Mouse (Mus musculus) midbrain, embryonic 13.5 days (tissue): ENCODE measurements around the gene Rab6b. TPM values are rescaled to one million over a fixed set of nuclear protein-coding genes. Genes with fewer than 3 reads are reported as not detected.
A peak's percentile ranks its signal among the peaks of the same experiment; 100 is the strongest.

Experiments used
- ATAC-seq: fragments of 200-750 bp; cut with Nextera tagmentation; 2 replicates; pipeline ENCODE4 v1.8.0; 2017; ENCODE audit warnings: mild to moderate bottlenecking, moderate TSS enrichment, moderate library complexity
- H3K27ac ChIP-seq: fragments of 300-500 bp; sonication (generic); 2 replicates; pipeline ENCODE4 v1.5.1; 2015; ENCODE audit warnings: inconsistent platforms, mild to moderate bottlenecking, moderate library complexity
- H3K27me3 ChIP-seq: fragments of 300-500 bp; sonication (generic); 2 replicates; pipeline ENCODE4 v1.6.1; 2015; ENCODE audit warnings: mild to moderate bottlenecking, inconsistent platforms
- H3K36me3 ChIP-seq: fragments of 300-500 bp; sonication (generic); 2 replicates; pipeline ENCODE4 v1.6.1; 2015; ENCODE audit warnings: mild to moderate bottlenecking, inconsistent platforms
- H3K4me1 ChIP-seq: fragments of 300-500 bp; sonication (generic); replicated peaks from 2 replicates; pipeline ENCODE4 v1.6.1; 2015; ENCODE audit warnings: inconsistent platforms
- H3K4me2 ChIP-seq: fragments of 300-500 bp; sonication (generic); replicated peaks from 2 replicates; pipeline ENCODE4 v1.6.1; 2015; ENCODE audit warnings: moderate library complexity, mild to moderate bottlenecking, inconsistent platforms
- H3K4me3 ChIP-seq: fragments of 300-500 bp; sonication (generic); replicated peaks from 2 replicates; pipeline ENCODE4 v1.5.1; 2015; ENCODE audit warnings: mild to moderate bottlenecking, inconsistent platforms
- H3K9ac ChIP-seq: fragments of 300-500 bp; sonication (generic); replicated peaks from 2 replicates; pipeline ENCODE4 v1.6.1; 2015; ENCODE audit warnings: mild to moderate bottlenecking, inconsistent platforms
- H3K9me3 ChIP-seq: fragments of 300-500 bp; sonication (generic); 2 replicates; pipeline ENCODE4 v1.6.1; 2016; ENCODE audit warnings: mild to moderate bottlenecking, inconsistent platforms
- WGBS: fragments of 180-500 bp; shearing (Covaris S2); methylation state at CpG from one replicate; pipeline ENCODE4 v1.1.7; 2015; 5-methylcytosine and 5-hydroxymethylcytosine counted together
- polyA plus RNA-seq: library from polyadenylated mRNA; unstranded; fragments of >200 nt; fragmentation: Nextera tagmentation; extraction: Ambion mirVana; gene quantifications from 2 replicates; pipeline ENCODE4 v1.2.1, GENCODE M21; 2015

Rab6b gene
- polyA plus RNA-seq, 1 experiment from 2014 or later: 64.2 TPM

DNA sequence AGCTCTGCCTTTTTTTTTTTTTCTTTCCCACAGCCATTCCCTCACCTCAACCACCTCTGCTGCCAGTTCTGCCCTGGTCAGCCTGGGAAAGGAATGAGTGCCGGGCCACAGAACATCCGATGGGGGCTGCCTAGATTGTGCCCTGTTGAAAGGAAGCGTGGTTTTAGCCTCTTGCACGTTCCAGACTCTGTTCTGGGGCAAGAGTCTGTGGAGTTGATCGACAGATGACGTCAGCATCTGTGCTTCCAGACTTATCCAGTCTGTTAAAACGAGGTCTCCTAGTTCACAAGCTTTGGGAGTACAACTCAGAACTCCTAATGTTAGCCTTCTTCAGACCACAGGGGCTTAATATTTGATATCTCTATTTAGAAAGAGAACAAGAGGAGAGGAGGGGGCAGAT, 122.5 kb downstream of the Rab6b start:
- Histone ChIP-seq H3K4me1 (peaks cover 16% of the 10 kb centered on the region; the same call in 1 of the 2 replicates), H3K4me2 (no peak overlapping the region), H3K4me3 (no peak overlapping the region), H3K27ac (peak overlapping the region; percentile 11; the same call in 1 of the 2 replicates), H3K9me3 (no peaks in the 10 kb centered on the region), H3K36me3 (no peaks in the 10 kb centered on the region), H3K9ac (no peak overlapping the region), H3K27me3 (no peaks in the 10 kb centered on the region)
- ATAC-seq: no peak
- WGBS: 76% methylated on average over 7 of the region's 7 CpGs

DNA sequence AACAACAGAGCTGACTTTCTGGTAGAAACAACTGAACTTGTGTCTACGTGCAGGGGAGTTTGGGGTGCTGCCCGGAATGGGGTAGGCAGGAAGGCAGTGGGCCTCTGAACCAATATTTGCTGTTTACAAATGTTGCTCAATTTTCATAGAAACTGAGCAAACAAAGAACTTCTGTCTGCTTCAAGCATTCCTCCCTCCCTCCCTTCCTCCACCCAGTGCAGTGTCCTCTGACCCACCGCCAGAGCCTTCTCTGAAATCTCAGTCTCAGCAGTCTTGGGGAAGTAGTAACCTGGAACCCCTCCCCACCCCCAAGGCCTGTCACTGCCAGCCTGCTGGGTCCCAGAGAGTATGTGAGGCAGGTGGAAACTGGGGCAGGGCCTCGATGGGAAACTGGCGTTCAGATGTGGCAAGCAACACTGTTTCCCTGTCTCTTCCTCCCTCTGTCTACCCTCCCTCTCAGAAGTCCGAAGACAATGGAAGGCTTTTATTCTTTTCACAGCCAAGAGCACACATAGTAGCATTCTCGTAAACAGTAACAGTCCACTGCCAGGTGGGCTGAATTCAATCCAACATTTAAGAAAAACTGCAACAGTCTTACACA, 123.1 kb downstream of the Rab6b start:
- no peak overlapping the region for H3K9ac ChIP-seq
- ATAC-seq: no peak
- no peak overlapping the region for H3K4me2 ChIP-seq
- no peaks in the 10 kb centered on the region for H3K36me3 ChIP-seq
- no peaks in the 10 kb centered on the region for H3K9me3 ChIP-seq
- H3K27me3 ChIP-seq: no peaks in the 10 kb centered on the region
- peaks cover 16% of the 10 kb centered on the region; the same call in 1 of the 2 replicates for H3K4me1 ChIP-seq
- 66% methylated on average over 7 of the region's 7 CpGs for WGBS
- H3K4me3 ChIP-seq: no peak overlapping the region
- peak overlapping the region; percentile 11; the same call in 1 of the 2 replicates for H3K27ac ChIP-seq

Other genes with a start within 250 kb of the Rab6b start
- gene Slco2a1, start 123.1 kb upstream of the Rab6b start, polyA plus RNA-seq: 0.81 and 0.89 TPM in 2 replicates
- gene Srprb, start 90.3 kb downstream of the Rab6b start, polyA plus RNA-seq: 49.3 and 55.1 TPM in 2 replicates
- gene Gm20425, start 118.5 kb downstream of the Rab6b start, polyA plus RNA-seq: 2.4 TPM in 1 of 2 replicates, not detected in the other
- gene Trf, start 118.7 kb downstream of the Rab6b start, polyA plus RNA-seq: 24.7 and 25.8 TPM in 2 replicates
- gene 1300017J02Rik, start 193.3 kb downstream of the Rab6b start, polyA plus RNA-seq: 1.5 and 1.6 TPM in 2 replicates
- gene Topbp1, start 193.4 kb downstream of the Rab6b start, polyA plus RNA-seq: 32.0 and 36.2 TPM in 2 replicates